Mouse (Mus musculus) liver, embryonic 13.5 days (tissue): ENCODE measurements around the gene Iqcg. TPM values are rescaled to one million over a fixed set of nuclear protein-coding genes. Genes with fewer than 3 reads are reported as not detected.

Source experiments
- ATAC-seq: fragments of 200-750 bp; cut with Nextera tagmentation; 2 replicates; pipeline ENCODE4 v1.8.0; 2017; ENCODE audit warnings: low read depth, mild to moderate bottlenecking, moderate number of reproducible peaks, moderate library complexity
- DNase-seq: peaks from one replicate; pipeline ENCODE4 v3.0.0; 2022
- H3K27ac ChIP-seq: fragments of 300-500 bp; sonication (generic); 2 replicates; pipeline ENCODE4 v1.5.1; 2015; ENCODE audit warnings: moderate library complexity, mild to moderate bottlenecking, inconsistent platforms
- H3K27me3 ChIP-seq: fragments of 300-500 bp; sonication (generic); 2 replicates; pipeline ENCODE4 v1.6.1; 2015; ENCODE audit warnings: mild to moderate bottlenecking, inconsistent platforms
- H3K36me3 ChIP-seq: fragments of 300-500 bp; sonication (generic); 2 replicates; pipeline ENCODE4 v1.6.1; 2015; ENCODE audit warnings: mild to moderate bottlenecking, inconsistent platforms
- H3K4me1 ChIP-seq: fragments of 300-500 bp; sonication (generic); replicated peaks from 2 replicates; pipeline ENCODE4 v1.6.1; 2015; ENCODE audit warnings: inconsistent platforms
- H3K4me2 ChIP-seq: fragments of 300-500 bp; sonication (generic); 2 replicates; pipeline ENCODE4 v1.6.1; 2015; ENCODE audit warnings: inconsistent platforms, mild to moderate bottlenecking, moderate library complexity
- H3K4me3 ChIP-seq: fragments of 300-500 bp; sonication (generic); replicated peaks from 2 replicates; pipeline ENCODE4 v1.5.1; 2015; ENCODE audit warnings: mild to moderate bottlenecking, inconsistent platforms
- H3K9ac ChIP-seq: fragments of 300-500 bp; sonication (generic); 2 replicates; pipeline ENCODE4 v1.6.1; 2015; ENCODE audit warnings: mild to moderate bottlenecking, inconsistent platforms
- H3K9me3 ChIP-seq: fragments of 300-500 bp; sonication (generic); replicated peaks from 2 replicates; pipeline ENCODE4 v1.6.1; 2016; ENCODE audit warnings: inconsistent platforms
- WGBS: fragments of 180-500 bp; shearing (Covaris S2); methylation state at CpG from one replicate; pipeline ENCODE4 v1.1.7; 2015; ENCODE audit not compliant: insufficient replicate concordance; 5-methylcytosine and 5-hydroxymethylcytosine counted together
- microRNA counts: library from miRNA; unstranded; fragments of <30 nt; microRNA quantifications from one replicate; lab custom pipeline; 2016
- microRNA-seq: library from miRNA; unstranded; fragments of <30 nt; microRNA quantifications from one replicate; pipeline ENCODE4, GENCODE M21; 2016
- polyA plus RNA-seq: library from polyadenylated mRNA; unstranded; fragments of >200 nt; fragmentation: Nextera tagmentation; extraction: Ambion mirVana; gene quantifications from 2 replicates; pipeline ENCODE4 v1.2.1, GENCODE M21; 2015

Gene Iqcg
- polyA plus RNA-seq, 1 experiment from 2014 or later: 0.82 TPM

- Histone ChIP-seq H3K4me2 (no peak overlapping the region), H3K36me3 (peaks cover 50% of the 10 kb centered on the region), H3K9me3 (no peaks in the 10 kb centered on the region), H3K27ac (no peak overlapping the region; the same call in 1 of the 2 replicates), H3K9ac (no peak overlapping the region), H3K4me1 (no peaks in the 10 kb centered on the region; the same call in 1 of the 2 replicates), H3K4me3 (no peak overlapping the region), H3K27me3 (no peaks in the 10 kb centered on the region)
- 69% methylated on average over 1 of the region's 1 CpGs for WGBS
- no peak for DNase-seq
- ATAC-seq: no peak
Observed at GRCm38 (mm10) chr16:32980227-32980626, 75.8 kb downstream of the Iqcg start.

- Histone ChIP-seq H3K4me2 (no peak overlapping the region), H3K27me3 (no peaks in the 10 kb centered on the region), H3K27ac (no peak overlapping the region), H3K4me3 (no peak overlapping the region), H3K9me3 (no peaks in the 10 kb centered on the region), H3K4me1 (peaks cover 5% of the 10 kb centered on the region), H3K9ac (no peak overlapping the region), H3K36me3 (peaks cover 34% of the 10 kb centered on the region)
- DNase-seq (no peak), ATAC-seq (0 out of 2 replicates have a peak, but pooled peaks have one; percentile 29)
- 18% methylated on average over 2 of the region's 2 CpGs for WGBS
Observed at GRCm38 (mm10) chr16:32973047-32973446, 83.0 kb downstream of the Iqcg start.

DNA sequence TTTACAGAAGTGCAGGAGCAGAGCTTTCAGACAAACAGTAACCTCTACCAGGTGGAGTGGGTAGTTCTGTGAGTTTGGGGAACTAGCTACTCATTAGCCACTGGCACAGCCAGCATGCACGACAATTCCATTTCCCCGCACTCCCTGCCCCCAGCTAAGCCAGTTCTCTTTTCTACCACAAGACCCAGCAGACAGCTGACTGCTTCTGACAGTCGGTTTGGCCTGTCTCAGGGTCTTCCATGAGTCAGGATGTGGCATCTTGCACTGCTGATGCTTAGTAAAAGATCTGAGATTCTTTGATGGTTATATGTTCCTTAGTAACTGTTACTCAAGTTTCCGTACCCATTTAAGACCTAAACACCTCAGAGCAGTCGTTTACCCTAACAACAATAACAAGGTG, 83.5 kb downstream of the Iqcg start:
- Histone ChIP-seq H3K36me3 (peaks cover 32% of the 10 kb centered on the region), H3K4me2 (no peak overlapping the region), H3K4me1 (peaks cover 5% of the 10 kb centered on the region), H3K9ac (no peak overlapping the region), H3K4me3 (no peak overlapping the region), H3K27me3 (no peaks in the 10 kb centered on the region), H3K27ac (no peak overlapping the region), H3K9me3 (no peaks in the 10 kb centered on the region)
- DNase-seq (no peak), ATAC-seq (no peak)
- WGBS: 41% methylated on average over 5 of the region's 5 CpGs

MicroRNAs encoded within 50 kb of the gene (microRNA counts, 519-probe panel; counts per million panel counts)
- microRNA mmu-miR-1947 (lab: Ali Mortazavi, UCI): 114 counts per million

Small RNA genes within 50 kb of the gene (microRNA-seq; reads per million reads assigned to microRNA genes)
- gene Gm22231 (not detected), gene Mir1947 (9.1 reads per million, percentile 20 among the genes with 10 or more reads in this experiment)

Other genes starting within 250 kb of the Iqcg start
- not detected in 2 replicates for gene Smbd1, start 245.7 kb downstream of the Iqcg start, polyA plus RNA-seq
- gene Fyttd1, start 178.7 kb downstream of the Iqcg start, polyA plus RNA-seq: 34.0 and 42.4 TPM in 2 replicates
- 4.3 and 5.2 TPM in 2 replicates for gene Rubcn, start 178.5 kb downstream of the Iqcg start, polyA plus RNA-seq
- gene Lrch3, start 142.1 kb downstream of the Iqcg start, polyA plus RNA-seq: 6.2 and 6.7 TPM in 2 replicates
- gene Rpl35a, start 235 bp upstream of the Iqcg start, polyA plus RNA-seq: 892 and 922 TPM in 2 replicates
- 0.43 and 0.71 TPM in 2 replicates for gene Lmln, start 6.3 kb upstream of the Iqcg start, polyA plus RNA-seq
- gene Osbpl11, start 128.9 kb upstream of the Iqcg start, polyA plus RNA-seq: 5.2 and 5.8 TPM in 2 replicates
- gene Snx4, start 195.2 kb upstream of the Iqcg start, polyA plus RNA-seq: 25.8 and 31.7 TPM in 2 replicates